ENCODE assay signal across 13 mouse cellular contexts in genomic region chr6:34034577-34035461, GRCm38 (mm10). TPM values are rescaled to one million over a fixed set of nuclear protein-coding genes. Genes with fewer than 3 reads are reported as not detected.
DNase-seq lines count a peak whose midpoint lies in the region; ATAC-seq and TF ChIP-seq lines count a peak whose summit lies in the region.
"Had no signal": no experiment of that assay in that cellular context is flagged by ENCODE, and none has a peak within 500 bp of the region (broad histone marks: within the 10 kb centered on the region; RNA-seq: fewer than 3 reads in every experiment).

No protein-coding gene starts in this region.

- no peaks in the 10 kb centered on the region for H3K9me3 ChIP-seq in heart, embryonic 10.5 days
- no peaks in the 10 kb centered on the region for H3K9me3 ChIP-seq in midbrain, embryonic 13.5 days
- H3K9me3 ChIP-seq in midbrain, postnatal 0 days (ENCODE audit: low read length), result no peaks in the 10 kb centered on the region
- no peaks in the 10 kb centered on the region for H3K9me3 ChIP-seq in midbrain, embryonic 15.5 days
- H3K9me3 ChIP-seq: heart, embryonic 15.5 days had no signal

- 23% methylated on average over 15 of the region's 15 CpGs for WGBS in heart, embryonic 10.5 days
- 45% methylated on average over 15 of the region's 15 CpGs for WGBS in midbrain, embryonic 13.5 days
- 44% methylated on average over 15 of the region's 15 CpGs for WGBS in midbrain, postnatal 0 days
- 43% methylated on average over 15 of the region's 15 CpGs for WGBS in midbrain, embryonic 15.5 days

- 0 out of 2 replicates have a peak overlapping the region, but pooled peaks have one; percentile 17 for H3K4me3 ChIP-seq in heart, embryonic 10.5 days
- H3K4me3 ChIP-seq in midbrain, embryonic 13.5 days (replicated peaks), result no peak overlapping the region
- H3K4me3 ChIP-seq in midbrain, postnatal 0 days (ENCODE audit: low read depth, low read length), result no peak overlapping the region
- no peak overlapping the region for H3K4me3 ChIP-seq in midbrain, embryonic 15.5 days
- H3K4me3 ChIP-seq: heart, embryonic 15.5 days; layer of hippocampus, adult 2 months had no signal

- ATAC-seq in midbrain, embryonic 13.5 days, result peak; percentile 62; the same call in 1 of the 2 replicates
- ATAC-seq in midbrain, postnatal 0 days (ENCODE audit: low FRiP score), result no peak
- peak; percentile 68; the same call in 1 of the 2 replicates for ATAC-seq in midbrain, embryonic 15.5 days (replicated peaks)
- ATAC-seq: CD4-positive, CD25-positive, alpha-beta regulatory T cell, adult 4 months had no signal

- H3K27me3 ChIP-seq in heart, embryonic 10.5 days (ENCODE audit: insufficient read depth, poor library complexity, severe bottlenecking), result no peaks in the 10 kb centered on the region
- no peaks in the 10 kb centered on the region for H3K27me3 ChIP-seq in midbrain, embryonic 13.5 days
- no peaks in the 10 kb centered on the region for H3K27me3 ChIP-seq in midbrain, postnatal 0 days (ENCODE audit: insufficient read depth, low read length)
- no peaks in the 10 kb centered on the region for H3K27me3 ChIP-seq in midbrain, embryonic 15.5 days (replicated peaks)
- H3K27me3 ChIP-seq: heart, embryonic 15.5 days had no signal

- TF ChIP-seq CTCF in midbrain, postnatal 0 days (IDR thresholded peaks at IDR 0.05), result no peak

- no peak for DNase-seq in heart, embryonic 10.5 days (ENCODE audit: low spot score)
- DNase-seq in heart, adult 9 months (ENCODE audit: low spot score in 2 of 2), result no peak
- no peak for DNase-seq in midbrain, postnatal 0 days (ENCODE audit: low spot score)
- peak; percentile 15 to 59 for DNase-seq in kidney, postnatal 25 days
- DNase-seq in left cerebral cortex, adult 18-20 months (ENCODE audit: low spot score in 2 of 2), result no peak
- DNase-seq in spleen, adult 18-20 months, result no peak
- DNase-seq: right cerebral cortex, postnatal 25 days had no signal

- H3K27ac ChIP-seq in heart, embryonic 10.5 days, result 0 out of 2 replicates have a peak overlapping the region, but pooled peaks have one; percentile 25
- H3K27ac ChIP-seq in midbrain, embryonic 13.5 days, result peak overlapping the region; percentile 19; the same call in 1 of the 2 replicates
- no peak overlapping the region for H3K27ac ChIP-seq in midbrain, postnatal 0 days (ENCODE audit: low read depth, low read length)
- H3K27ac ChIP-seq in midbrain, embryonic 15.5 days, result no peak overlapping the region
- H3K27ac ChIP-seq: heart, embryonic 15.5 days; layer of hippocampus, adult 2 months had no signal

- H3K9ac ChIP-seq in midbrain, embryonic 13.5 days (replicated peaks), result no peak overlapping the region
- H3K9ac ChIP-seq in midbrain, postnatal 0 days (replicated peaks; ENCODE audit: low read length, poor library complexity, severe bottlenecking), result no peak overlapping the region
- no peak overlapping the region for H3K9ac ChIP-seq in midbrain, embryonic 15.5 days
- H3K9ac ChIP-seq: heart, embryonic 15.5 days had no signal

- H3K4me1 ChIP-seq in heart, embryonic 10.5 days, result peaks cover 22% of the 10 kb centered on the region
- H3K4me1 ChIP-seq in midbrain, embryonic 13.5 days (replicated peaks), result peaks cover 19% of the 10 kb centered on the region
- H3K4me1 ChIP-seq in midbrain, postnatal 0 days (ENCODE audit: insufficient read depth, low read length), result no peaks in the 10 kb centered on the region
- peaks cover 13% of the 10 kb centered on the region for H3K4me1 ChIP-seq in midbrain, embryonic 15.5 days

- H3K36me3 ChIP-seq in heart, embryonic 10.5 days, result no peaks in the 10 kb centered on the region
- no peaks in the 10 kb centered on the region for H3K36me3 ChIP-seq in midbrain, embryonic 13.5 days
- H3K36me3 ChIP-seq in midbrain, postnatal 0 days (ENCODE audit: insufficient read depth, low read length), result no peaks in the 10 kb centered on the region
- H3K36me3 ChIP-seq in midbrain, embryonic 15.5 days (replicated peaks), result no peaks in the 10 kb centered on the region
- H3K36me3 ChIP-seq: heart, embryonic 15.5 days had no signal

- H3K4me2 ChIP-seq in midbrain, embryonic 13.5 days (replicated peaks), result no peak overlapping the region
- H3K4me2 ChIP-seq in midbrain, postnatal 0 days (ENCODE audit: low read depth, low read length, poor library complexity, severe bottlenecking), result no peak overlapping the region
- H3K4me2 ChIP-seq in midbrain, embryonic 15.5 days, result no peak overlapping the region
- H3K4me2 ChIP-seq: heart, embryonic 15.5 days had no signal

RNA-seq across cellular contexts. Expression of gene Lrguk, which starts 5.6 kb away (rescaled TPM):
- polyA plus RNA-seq in heart, embryonic 10.5 days (2016; fragmentation: Nextera tagmentation; extraction: Ambion mirVana), result 0.52 and 0.88 TPM in 2 replicates
- 0.35 and 0.52 TPM in 2 replicates for polyA plus RNA-seq in midbrain, embryonic 13.5 days (2015; fragmentation: Nextera tagmentation; extraction: Ambion mirVana)
- total RNA-seq in midbrain, postnatal 0 days (2014; rRNA removed), result 1.6 and 1.9 TPM in 2 replicates
- polyA plus RNA-seq in midbrain, postnatal 0 days (2015; fragmentation: Nextera tagmentation; extraction: Ambion mirVana), result 1.0 TPM in 2 replicates
- polyA plus RNA-seq in midbrain, embryonic 15.5 days (2015; fragmentation: Nextera tagmentation; extraction: Ambion mirVana), result 0.54 and 0.96 TPM in 2 replicates
- total RNA-seq in left cerebral cortex, adult 18-20 months (2021), result 1 to 10 TPM; 2.0 to 2.2 TPM
- polyA plus RNA-seq: CD4-positive, CD25-positive, alpha-beta regulatory T cell, adult 4 months; liver, adult 2 months had no signal

Comparison
In these comparisons a context has a peak if more than half of its experiments do, and no peak if none do; other contexts are left out.
1. H3K27ac ChIP-seq: peak in heart, embryonic 10.5 days (single experiment) and midbrain, embryonic 13.5 days (single experiment); none in midbrain, postnatal 0 days (single experiment) and midbrain, embryonic 15.5 days (single experiment).
2. DNase-seq: peak in kidney, postnatal 25 days (2 of 2); none in heart, embryonic 10.5 days (single experiment), heart, adult 9 months (0 of 2), midbrain, postnatal 0 days (single experiment), left cerebral cortex, adult 18-20 months (0 of 2) and spleen, adult 18-20 months (0 of 2).